Mouse (Mus musculus): ENCODE results near the gene Aars2. TPM values are rescaled to one million over a fixed set of nuclear protein-coding genes. Genes with fewer than 3 reads are reported as not detected.

Gene Aars2
- polyA plus RNA-seq, 1 experiment from 2014 or later: 5.6 TPM

DNA sequence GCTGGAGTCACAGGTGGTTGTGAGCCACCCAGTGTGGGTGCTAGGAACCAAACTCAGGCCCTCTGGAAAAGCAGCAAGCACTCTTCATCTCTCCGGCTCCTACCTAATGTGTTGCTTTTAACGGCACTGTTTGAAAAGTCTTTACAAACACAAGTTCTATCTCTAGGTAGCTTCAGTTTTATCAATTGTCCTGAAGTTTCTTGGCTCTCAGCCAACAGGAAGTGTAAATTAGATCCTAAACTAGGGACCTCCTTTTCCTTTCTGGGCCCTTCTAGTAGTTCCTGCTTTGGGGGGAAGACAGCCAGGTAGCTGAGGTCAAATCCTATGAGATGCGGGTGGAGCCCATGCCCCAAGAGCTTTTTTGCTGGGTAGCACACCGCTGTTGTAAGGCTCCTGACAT is 4.2 kb downstream of the Aars2 start:
- Histone ChIP-seq H3K4me1 (ENCODE audit: control insufficient read depth, low read depth, low read length) (peaks cover 5% of the 10 kb centered on the region), H3K4me2 (ENCODE audit: low read depth, low read length) (no peak overlapping the region), H3K27me3 (ENCODE audit: control insufficient read depth, insufficient read depth, low read depth, low read length) (no peaks in the 10 kb centered on the region), H3K9ac (ENCODE audit: low read depth, low read length) (no peak overlapping the region), H3K27ac (ENCODE audit: low read length) (no peak overlapping the region), H3K9me3 (replicated peaks; ENCODE audit: control insufficient read depth, low read length) (no peaks in the 10 kb centered on the region), H3K36me3 (ENCODE audit: control insufficient read depth, insufficient read depth) (no peaks in the 10 kb centered on the region; the same call in 1 of the 2 replicates), H3K4me3 (ENCODE audit: low read depth, low read length) (no peak overlapping the region)
- ATAC-seq (ENCODE audit: low read depth): no peak
- WGBS (ENCODE audit: insufficient replicate concordance): 83% methylated on average over 4 of the region's 4 CpGs

DNA sequence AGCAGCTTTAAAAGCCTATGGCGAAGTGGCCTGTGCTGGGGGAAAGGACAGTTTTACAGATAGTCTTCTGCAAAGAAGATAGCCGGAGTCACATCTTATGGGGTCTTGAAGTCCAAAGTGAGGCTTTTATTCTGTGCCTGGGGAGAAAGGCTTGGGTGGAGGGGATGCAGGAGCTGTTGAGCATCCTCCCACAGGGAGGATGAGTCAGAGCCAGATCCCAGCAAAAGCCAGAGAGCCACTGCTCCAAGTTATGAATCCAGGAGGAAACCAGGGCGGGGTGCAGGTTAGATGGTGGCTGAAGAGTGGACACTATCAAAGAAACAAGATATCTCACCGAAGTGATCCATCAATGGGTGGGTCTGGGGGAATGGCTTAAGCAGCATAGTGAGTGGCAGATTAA is 5.1 kb downstream of the Aars2 start:
- H3K9me3 ChIP-seq (replicated peaks; ENCODE audit: control insufficient read depth, low read length): no peaks in the 10 kb centered on the region
- H3K27ac ChIP-seq (ENCODE audit: low read length): no peak overlapping the region
- H3K4me1 ChIP-seq (ENCODE audit: control insufficient read depth, low read depth, low read length): peaks cover 5% of the 10 kb centered on the region
- no peaks in the 10 kb centered on the region; the same call in 1 of the 2 replicates for H3K36me3 ChIP-seq (ENCODE audit: control insufficient read depth, insufficient read depth)
- ATAC-seq (ENCODE audit: low read depth): no peak
- H3K9ac ChIP-seq (ENCODE audit: low read depth, low read length): no peak overlapping the region
- 72% methylated on average over 4 of the region's 4 CpGs for WGBS (ENCODE audit: insufficient replicate concordance)
- H3K4me2 ChIP-seq (ENCODE audit: low read depth, low read length): no peak overlapping the region
- no peak overlapping the region for H3K4me3 ChIP-seq (ENCODE audit: low read depth, low read length)
- no peaks in the 10 kb centered on the region for H3K27me3 ChIP-seq (ENCODE audit: control insufficient read depth, insufficient read depth, low read depth, low read length)

DNA sequence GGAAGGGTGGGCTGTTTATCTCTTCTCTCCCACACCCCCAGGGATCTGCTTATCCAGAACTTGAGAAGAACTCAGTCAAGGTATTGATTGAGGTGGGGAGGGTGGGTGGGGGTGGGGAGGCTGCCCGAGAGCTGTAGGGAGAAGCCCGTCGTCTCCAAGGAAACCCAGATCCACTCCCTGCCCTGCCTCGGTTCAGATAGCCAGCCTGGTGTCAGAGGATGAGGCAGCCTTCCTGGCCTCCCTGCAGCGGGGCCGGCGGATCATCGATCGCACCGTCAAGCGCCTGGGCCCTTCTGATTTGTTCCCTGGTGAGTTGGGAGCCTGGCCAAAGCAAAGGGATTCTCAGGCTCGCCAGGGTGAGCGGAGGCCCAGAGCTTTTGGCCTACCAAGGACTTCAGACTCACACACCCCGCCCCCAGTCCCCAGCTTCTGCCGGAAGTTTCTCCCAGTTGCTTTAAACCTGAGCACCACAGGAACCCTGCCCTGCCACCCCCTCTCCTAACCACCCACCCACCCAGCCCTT is 8.6 kb downstream of the Aars2 start:
- Histone ChIP-seq H3K36me3 (ENCODE audit: control insufficient read depth, insufficient read depth) (no peaks in the 10 kb centered on the region; the same call in 1 of the 2 replicates), H3K27ac (ENCODE audit: low read length) (no peak overlapping the region), H3K4me2 (ENCODE audit: low read depth, low read length) (no peak overlapping the region), H3K27me3 (ENCODE audit: control insufficient read depth, insufficient read depth, low read depth, low read length) (no peaks in the 10 kb centered on the region), H3K4me3 (ENCODE audit: low read depth, low read length) (no peak overlapping the region), H3K4me1 (ENCODE audit: control insufficient read depth, low read depth, low read length) (no peaks in the 10 kb centered on the region; the same call in 1 of the 2 replicates), H3K9ac (ENCODE audit: low read depth, low read length) (no peak overlapping the region), H3K9me3 (replicated peaks; ENCODE audit: control insufficient read depth, low read length) (no peaks in the 10 kb centered on the region)
- ATAC-seq (ENCODE audit: low read depth): peak; percentile 67
- WGBS (ENCODE audit: insufficient replicate concordance): 64% methylated on average over 15 of the region's 15 CpGs

DNA sequence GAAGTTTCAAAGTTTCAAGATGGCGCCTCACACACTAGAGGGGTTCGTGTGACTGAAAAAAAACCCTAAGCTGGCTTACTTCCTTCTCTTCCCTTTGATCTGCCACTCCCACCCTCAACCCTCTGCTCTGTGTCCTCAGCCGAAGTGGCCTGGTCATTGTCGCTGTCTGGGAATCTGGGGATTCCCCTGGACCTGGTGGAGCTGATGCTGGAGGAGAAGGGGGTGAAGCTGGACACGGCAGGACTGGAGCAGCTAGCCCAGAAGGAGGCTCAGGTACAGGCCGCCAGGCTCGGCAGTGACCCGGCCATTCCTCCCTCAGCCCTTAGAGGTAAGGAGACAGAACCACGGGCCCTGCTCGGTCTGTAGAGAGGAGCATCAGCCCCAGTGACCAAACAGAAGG is 9.2 kb downstream of the Aars2 start:
- no peak overlapping the region for H3K9ac ChIP-seq (ENCODE audit: low read depth, low read length)
- WGBS (ENCODE audit: insufficient replicate concordance): 72% methylated on average over 10 of the region's 10 CpGs
- no peak for ATAC-seq (ENCODE audit: low read depth)
- H3K27ac ChIP-seq (ENCODE audit: low read length): no peak overlapping the region
- no peaks in the 10 kb centered on the region; the same call in 1 of the 2 replicates for H3K4me1 ChIP-seq (ENCODE audit: control insufficient read depth, low read depth, low read length)
- H3K36me3 ChIP-seq (ENCODE audit: control insufficient read depth, insufficient read depth): no peaks in the 10 kb centered on the region; the same call in 1 of the 2 replicates
- H3K4me3 ChIP-seq (ENCODE audit: low read depth, low read length): no peak overlapping the region
- H3K4me2 ChIP-seq (ENCODE audit: low read depth, low read length): no peak overlapping the region
- H3K9me3 ChIP-seq (replicated peaks; ENCODE audit: control insufficient read depth, low read length): no peaks in the 10 kb centered on the region
- H3K27me3 ChIP-seq (ENCODE audit: control insufficient read depth, insufficient read depth, low read depth, low read length): no peaks in the 10 kb centered on the region

DNA sequence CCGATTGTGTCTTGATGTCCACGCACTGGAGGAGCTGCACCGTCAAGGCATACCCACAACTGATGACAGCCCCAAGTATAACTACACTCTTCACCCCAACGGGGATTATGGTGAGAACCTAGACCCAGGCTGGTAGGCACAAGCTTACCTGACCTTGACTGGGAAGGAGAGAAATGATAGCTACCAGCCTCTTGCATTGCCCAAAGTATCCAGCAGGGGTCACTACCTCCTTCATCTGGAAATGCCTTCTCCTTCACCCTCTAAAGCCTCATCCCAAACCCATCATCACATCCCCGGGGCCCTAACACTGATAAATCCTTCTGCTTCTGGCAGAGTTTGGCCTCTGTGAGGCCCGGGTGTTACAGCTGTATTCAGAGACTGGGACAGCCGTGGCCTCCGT is 9.8 kb downstream of the Aars2 start:
- Histone ChIP-seq H3K9me3 (replicated peaks; ENCODE audit: control insufficient read depth, low read length) (no peaks in the 10 kb centered on the region), H3K27me3 (ENCODE audit: control insufficient read depth, insufficient read depth, low read depth, low read length) (no peaks in the 10 kb centered on the region), H3K9ac (ENCODE audit: low read depth, low read length) (no peak overlapping the region), H3K4me2 (ENCODE audit: low read depth, low read length) (no peak overlapping the region), H3K4me3 (ENCODE audit: low read depth, low read length) (no peak overlapping the region), H3K4me1 (ENCODE audit: control insufficient read depth, low read depth, low read length) (no peaks in the 10 kb centered on the region; the same call in 1 of the 2 replicates), H3K27ac (ENCODE audit: low read length) (no peak overlapping the region), H3K36me3 (ENCODE audit: control insufficient read depth, insufficient read depth) (no peaks in the 10 kb centered on the region)
- 52% methylated on average over 8 of the region's 8 CpGs for WGBS (ENCODE audit: insufficient replicate concordance)
- ATAC-seq (ENCODE audit: low read depth): no peak

DNA sequence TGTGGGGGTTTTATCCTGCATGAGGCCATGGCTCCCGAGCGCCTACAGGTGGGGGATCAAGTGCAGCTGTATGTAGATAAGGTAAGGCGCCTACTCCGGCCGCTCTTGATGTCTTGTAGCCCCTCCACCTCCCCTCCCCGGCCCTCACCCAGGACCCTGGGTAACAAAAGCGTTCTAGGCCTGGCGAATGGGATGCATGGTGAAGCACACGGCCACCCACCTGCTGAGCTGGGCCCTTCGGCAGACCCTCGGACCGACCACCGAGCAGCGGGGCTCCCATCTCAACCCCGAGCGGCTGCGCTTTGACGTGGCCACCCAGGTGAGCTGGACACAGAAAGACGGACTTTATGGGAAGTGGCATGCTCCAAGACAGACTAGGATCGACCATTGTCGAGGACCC is 10.5 kb downstream of the Aars2 start:
- Histone ChIP-seq H3K36me3 (ENCODE audit: control insufficient read depth, insufficient read depth) (no peaks in the 10 kb centered on the region), H3K9ac (ENCODE audit: low read depth, low read length) (no peak overlapping the region), H3K4me3 (ENCODE audit: low read depth, low read length) (no peak overlapping the region), H3K27ac (ENCODE audit: low read length) (no peak overlapping the region), H3K4me1 (ENCODE audit: control insufficient read depth, low read depth, low read length) (no peaks in the 10 kb centered on the region; the same call in 1 of the 2 replicates), H3K27me3 (ENCODE audit: control insufficient read depth, insufficient read depth, low read depth, low read length) (no peaks in the 10 kb centered on the region), H3K9me3 (replicated peaks; ENCODE audit: control insufficient read depth, low read length) (no peaks in the 10 kb centered on the region), H3K4me2 (ENCODE audit: low read depth, low read length) (no peak overlapping the region)
- no peak for ATAC-seq (ENCODE audit: low read depth)
- WGBS (ENCODE audit: insufficient replicate concordance): 77% methylated on average over 21 of the region's 21 CpGs

DNA sequence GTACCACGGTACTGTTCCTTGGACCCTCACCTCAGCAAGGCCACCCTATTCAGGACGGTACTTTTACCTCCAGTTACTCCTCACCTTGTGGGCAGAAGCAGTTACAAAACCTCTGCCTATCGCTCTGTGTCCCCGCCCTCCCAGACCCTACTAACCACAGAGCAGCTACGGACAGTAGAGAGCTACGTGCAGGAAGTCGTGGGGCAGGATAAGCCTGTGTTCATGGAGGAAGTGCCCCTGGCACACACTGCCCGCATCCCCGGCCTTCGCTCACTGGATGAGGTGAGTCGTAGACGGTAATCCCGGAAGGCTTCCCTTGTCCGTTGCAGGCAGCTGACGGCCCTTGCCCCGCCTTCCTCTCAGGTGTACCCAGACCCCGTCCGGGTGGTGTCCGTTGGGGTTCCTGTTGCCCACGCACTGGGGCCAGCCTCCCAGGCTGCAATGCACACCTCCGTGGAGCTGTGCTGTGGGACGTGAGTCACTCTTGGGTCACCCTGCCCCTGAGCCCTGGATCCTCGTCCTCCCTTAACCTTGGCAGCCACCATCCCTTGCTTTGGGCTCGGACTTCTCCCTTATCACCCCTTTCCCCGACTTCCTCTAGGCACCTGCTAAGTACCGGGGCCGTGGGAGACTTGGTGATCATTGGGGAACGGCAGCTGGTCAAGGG is 11.0 kb downstream of the Aars2 start:
- no peaks in the 10 kb centered on the region for H3K36me3 ChIP-seq (ENCODE audit: control insufficient read depth, insufficient read depth)
- no peak overlapping the region for H3K9ac ChIP-seq (ENCODE audit: low read depth, low read length)
- H3K9me3 ChIP-seq (replicated peaks; ENCODE audit: control insufficient read depth, low read length): no peaks in the 10 kb centered on the region
- no peak overlapping the region for H3K4me2 ChIP-seq (ENCODE audit: low read depth, low read length)
- no peaks in the 10 kb centered on the region; the same call in 1 of the 2 replicates for H3K4me1 ChIP-seq (ENCODE audit: control insufficient read depth, low read depth, low read length)
- no peak overlapping the region for H3K27ac ChIP-seq (ENCODE audit: low read length)
- H3K4me3 ChIP-seq (ENCODE audit: low read depth, low read length): no peak overlapping the region
- H3K27me3 ChIP-seq (ENCODE audit: control insufficient read depth, insufficient read depth, low read depth, low read length): no peaks in the 10 kb centered on the region
- ATAC-seq (ENCODE audit: low read depth): no peak
- 39% methylated on average over 28 of the region's 28 CpGs for WGBS (ENCODE audit: insufficient replicate concordance)

DNA sequence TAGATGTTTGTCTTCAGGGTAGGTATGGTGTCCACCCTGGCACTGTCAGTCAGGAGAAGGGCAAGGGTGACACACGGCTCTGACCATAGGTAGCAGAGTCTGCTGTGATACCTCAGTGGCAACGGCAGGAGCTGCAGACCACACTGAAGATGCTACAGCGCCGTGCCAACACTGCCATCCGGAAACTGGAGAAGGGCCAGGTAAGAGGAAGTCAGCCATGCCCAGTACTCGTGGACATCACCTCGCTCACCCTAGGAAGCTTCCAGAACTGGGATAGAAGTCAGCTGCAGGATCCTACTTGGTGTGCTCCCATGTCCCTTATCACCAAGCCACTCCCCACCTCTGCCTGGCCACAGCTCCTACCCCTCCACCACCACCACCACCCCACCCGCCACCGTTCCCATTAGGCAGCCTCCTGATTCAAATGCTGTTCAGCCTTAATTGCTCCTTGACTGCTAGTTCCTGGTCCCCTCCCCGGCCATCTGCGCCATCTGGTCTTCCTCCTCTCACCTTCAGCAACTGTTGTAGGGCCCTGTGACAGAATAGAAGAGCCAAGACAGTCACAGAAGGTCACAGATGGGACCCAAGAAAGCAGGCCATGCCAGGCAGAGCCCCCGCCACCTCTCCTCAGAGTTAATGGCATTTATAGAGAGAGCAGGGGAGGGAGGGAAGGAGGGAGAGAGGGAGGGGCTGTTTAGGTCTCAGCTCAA is 12.3 kb downstream of the Aars2 start:
- H3K27ac ChIP-seq (ENCODE audit: low read length): no peak overlapping the region
- no peaks in the 10 kb centered on the region; the same call in 1 of the 2 replicates for H3K4me1 ChIP-seq (ENCODE audit: control insufficient read depth, low read depth, low read length)
- H3K27me3 ChIP-seq (ENCODE audit: control insufficient read depth, insufficient read depth, low read depth, low read length): no peaks in the 10 kb centered on the region; the same call in 1 of the 2 replicates
- no peak overlapping the region for H3K4me2 ChIP-seq (ENCODE audit: low read depth, low read length)
- WGBS (ENCODE audit: insufficient replicate concordance): 66% methylated on average over 12 of the region's 12 CpGs
- no peaks in the 10 kb centered on the region for H3K9me3 ChIP-seq (replicated peaks; ENCODE audit: control insufficient read depth, low read length)
- ATAC-seq (ENCODE audit: low read depth): no peak
- H3K4me3 ChIP-seq (ENCODE audit: low read depth, low read length): no peak overlapping the region
- no peak overlapping the region for H3K9ac ChIP-seq (ENCODE audit: low read depth, low read length)
- no peaks in the 10 kb centered on the region for H3K36me3 ChIP-seq (ENCODE audit: control insufficient read depth, insufficient read depth)

DNA sequence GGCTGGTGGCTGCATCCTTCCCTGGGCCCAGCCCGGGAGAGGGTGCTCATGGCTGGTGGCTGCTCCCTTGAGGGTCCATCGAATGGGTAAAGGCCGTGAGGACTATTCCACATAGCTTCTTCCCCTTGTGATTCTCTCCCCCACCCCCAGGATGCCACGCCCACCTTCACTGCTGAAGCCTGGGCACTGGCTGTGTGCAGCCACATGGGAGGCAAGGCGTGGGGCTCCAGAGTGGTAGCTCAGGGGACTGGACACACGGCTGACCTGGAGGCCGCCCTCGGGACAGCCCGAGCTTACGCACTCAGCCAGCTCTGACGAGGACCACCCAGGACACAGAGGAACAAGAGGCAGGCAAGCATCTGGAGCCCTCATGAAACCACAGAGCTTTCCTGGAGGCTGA is 13.5 kb downstream of the Aars2 start:
- no peak overlapping the region for H3K4me3 ChIP-seq (ENCODE audit: low read depth, low read length)
- ATAC-seq (ENCODE audit: low read depth): no peak
- H3K4me2 ChIP-seq (ENCODE audit: low read depth, low read length): no peak overlapping the region
- no peak overlapping the region for H3K27ac ChIP-seq (ENCODE audit: low read length)
- no peaks in the 10 kb centered on the region for H3K4me1 ChIP-seq (ENCODE audit: control insufficient read depth, low read depth, low read length)
- peaks cover 3% of the 10 kb centered on the region for H3K27me3 ChIP-seq (ENCODE audit: control insufficient read depth, insufficient read depth, low read depth, low read length)
- no peak overlapping the region for H3K9ac ChIP-seq (ENCODE audit: low read depth, low read length)
- no peaks in the 10 kb centered on the region for H3K36me3 ChIP-seq (ENCODE audit: control insufficient read depth, insufficient read depth)
- no peaks in the 10 kb centered on the region for H3K9me3 ChIP-seq (replicated peaks; ENCODE audit: control insufficient read depth, low read length)
- whole genome bisulfite sequencing (ENCODE audit: insufficient replicate concordance): 71% methylated on average over 11 of the region's 11 CpGs

All from liver, embryonic 16.5 days (tissue).